Mouse (Mus musculus) C2C12 (cell line): Measurements from ENCODE around the gene Zfp871. TPM values are rescaled to one million over a fixed set of nuclear protein-coding genes. Genes with fewer than 3 reads are reported as not detected.

Experiments used
- H3K27me3 ChIP-seq: one replicate; pipeline ENCODE4 v1.6.1; 2011; ENCODE audit not compliant: control insufficient read depth, insufficient read depth, insufficient read length
- H3K36me3 ChIP-seq: one replicate; pipeline ENCODE4 v1.6.1; 2011; ENCODE audit not compliant: control insufficient read depth, insufficient read depth
- H3K4me3 ChIP-seq: one replicate; pipeline ENCODE4 v1.5.1; 2011; ENCODE audit warnings: mild to moderate bottlenecking, control low read depth; ENCODE audit not compliant: poor library complexity, insufficient read depth, severe bottlenecking
- H3K79me2 ChIP-seq: one replicate; pipeline ENCODE4 v1.6.1; 2011; ENCODE audit not compliant: control insufficient read depth, insufficient read depth
- H3K79me3 ChIP-seq: one replicate; pipeline ENCODE4 v1.6.1; 2011; ENCODE audit warnings: low read depth, control low read depth
- H3ac ChIP-seq: one replicate; pipeline ENCODE3; 2011; ENCODE audit warnings: low read depth; ENCODE audit not compliant: control insufficient read depth, insufficient read length
- CEBPB ChIP-seq: IDR thresholded peaks from one replicate; pipeline ENCODE4 v1.6.1; 2011; ENCODE audit warnings: low read depth, mild to moderate bottlenecking, control low read depth, moderate library complexity
- CTCF ChIP-seq: IDR thresholded peaks from one replicate; pipeline ENCODE4 v1.5.1; 2011; ENCODE audit not compliant: control insufficient read depth, insufficient read depth, insufficient read length
- FOSL1 ChIP-seq: IDR thresholded peaks from one replicate; pipeline ENCODE4 v1.8.0; 2011; ENCODE audit warnings: mild to moderate bottlenecking, low read length; ENCODE audit not compliant: poor library complexity, insufficient read depth, severe bottlenecking
- MAX ChIP-seq: IDR thresholded peaks from one replicate; pipeline ENCODE4 v1.6.1; 2011; ENCODE audit warnings: mild to moderate bottlenecking, control low read depth
- MYOD1 ChIP-seq: IDR thresholded peaks from one replicate; pipeline ENCODE4 v1.6.1; 2011; ENCODE audit warnings: low read depth; ENCODE audit not compliant: control insufficient read depth, insufficient read length
- MYOG ChIP-seq: IDR thresholded peaks from one replicate; pipeline ENCODE4 v1.6.1; 2011; ENCODE audit not compliant: control insufficient read depth, insufficient read length; ENCODE audit errors: extremely low read depth
- USF1 ChIP-seq: IDR thresholded peaks from one replicate; pipeline ENCODE4 v1.6.1; 2011; ENCODE audit warnings: low read depth, mild to moderate bottlenecking, control low read depth, moderate library complexity
- long read RNA-seq, 2 experiments: library from polyadenylated mRNA; unstranded; transcript quantifications; one replicate each; pipeline ENCODE4 v2.0.0; 2019 to 2020
- polyA plus RNA-seq: library from polyadenylated mRNA; unstranded; fragments of >200 nt; fragmentation: generic; extraction: Trizol; gene quantifications from one replicate; pipeline ENCODE4 v1.2.1, GENCODE M21; 2012; ENCODE audit warnings: missing spikeins

The Zfp871 gene
- polyA plus RNA-seq, result 2.0 TPM
- long read RNA-seq, experiment 1, partial matches to known transcripts, result 0 of 4 reads
- long read RNA-seq, experiment 1, other reads (novel, unspliced or antisense), result 4 of 4 reads
- long read RNA-seq, experiment 2, full-length matches to known transcripts, result 29 of 35 reads
- long read RNA-seq, experiment 2, partial matches to known transcripts, result 0 of 35 reads
- long read RNA-seq, experiment 2, other reads (novel, unspliced or antisense), result 6 of 35 reads

DNA sequence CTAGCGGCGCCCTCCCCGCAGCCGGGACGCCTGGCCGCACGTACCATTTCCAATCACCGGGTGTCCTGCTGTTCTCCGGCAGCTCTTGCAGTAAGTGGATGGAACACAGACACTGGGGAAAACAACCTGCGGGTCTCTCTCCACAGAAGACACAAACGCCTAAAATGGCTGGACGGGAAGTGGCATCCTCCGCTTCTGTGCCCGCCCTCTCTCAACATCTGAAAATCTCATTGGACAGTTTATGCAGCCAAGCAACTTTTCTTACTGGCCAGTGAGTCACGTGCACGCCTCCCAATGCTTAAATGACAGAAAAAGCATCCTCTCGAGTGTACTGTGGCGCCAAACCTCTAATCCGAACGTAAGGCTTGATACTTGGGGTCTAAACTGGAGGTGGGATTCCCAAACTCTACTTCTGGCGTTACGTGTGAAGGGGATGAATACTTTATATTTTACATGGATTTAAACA lies at the start of gene Zfp871:
Gene Zfp871 (minus strand): TSS at position 194 of the 466 bp plus-strand sequence.
- TF ChIP-seq MAX, result peak; percentile 64
- no peak for TF ChIP-seq MYOG
- TF ChIP-seq USF1, result peak; percentile 99
- TF ChIP-seq MYOD1, result no peak
- TF ChIP-seq CTCF, result no peak
- TF ChIP-seq FOSL1, result no peak
- TF ChIP-seq CEBPB, result no peak
- no peaks in the 10 kb centered on the region for H3K27me3 ChIP-seq
- H3K4me3 ChIP-seq, result peak within 1 kb of the TSS; percentile 86
- peak within 1 kb of the TSS; percentile 85 for H3ac ChIP-seq
- peaks cover 28% of the 10 kb centered on the region for H3K36me3 ChIP-seq
- peaks cover 49% of the 10 kb centered on the region for H3K79me2 ChIP-seq
- H3K79me3 ChIP-seq, result peaks cover 43% of the 10 kb centered on the region

GRCm38 (mm10) chr17:32830418-32830782 lies 42.3 kb upstream of the Zfp871 start:
- peaks cover 3% of the 10 kb centered on the region for H3K36me3 ChIP-seq
- peak overlapping the region; percentile 68 for H3K4me3 ChIP-seq
- TF ChIP-seq CTCF (no peak), MYOD1 (no peak), MYOG (no peak), USF1 (no peak), CEBPB (no peak), MAX (no peak), FOSL1 (no peak)
- no peaks in the 10 kb centered on the region for H3K27me3 ChIP-seq
- peaks cover 20% of the 10 kb centered on the region for H3K79me2 ChIP-seq
- no peak overlapping the region for H3ac ChIP-seq
- H3K79me3 ChIP-seq, result peaks cover 12% of the 10 kb centered on the region

DNA sequence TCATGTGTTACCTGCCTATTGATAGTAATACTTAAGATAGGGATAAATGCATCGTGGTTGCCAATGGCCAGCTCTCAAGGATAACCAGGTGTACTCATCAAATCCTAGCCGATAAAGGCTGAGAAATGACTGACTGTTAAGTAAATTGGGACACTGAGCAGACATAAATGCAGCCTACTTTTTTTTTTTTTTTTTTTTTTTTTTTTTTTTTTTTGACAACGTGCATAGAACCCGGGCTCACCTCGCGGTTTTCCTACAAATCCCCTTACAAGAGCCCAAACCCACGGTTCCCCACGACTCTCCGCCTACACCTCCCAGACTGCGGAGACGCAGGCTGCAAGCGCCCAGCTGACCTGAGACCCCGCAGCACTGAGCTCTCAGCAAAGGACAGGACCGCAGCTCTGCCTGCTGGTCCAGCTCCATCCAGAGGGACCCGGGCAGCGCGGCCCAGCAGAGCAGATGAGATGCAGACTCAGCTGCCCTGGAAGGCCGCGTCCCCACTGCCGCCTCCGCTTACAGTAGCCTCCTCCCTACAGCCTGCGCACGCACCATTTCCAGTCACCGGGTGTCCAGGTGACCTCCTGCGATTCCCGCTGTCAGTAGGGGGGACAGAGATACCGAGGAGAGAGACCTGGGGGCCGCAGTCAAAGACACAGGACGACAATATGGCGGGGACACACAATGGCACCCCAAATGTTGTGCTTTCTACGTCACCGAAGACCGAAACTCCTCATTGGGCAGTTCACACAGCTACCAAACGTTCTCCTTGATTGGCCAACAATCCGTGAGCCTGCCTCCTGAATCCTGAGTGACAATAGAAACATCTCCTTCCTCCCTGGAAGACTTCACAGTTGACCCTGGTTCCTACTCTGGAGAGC lies 41.7 kb upstream of the Zfp871 start, which contains the start of gene Zfp799:
Gene Zfp799 (minus strand): TSS at position 722 of the 878 bp plus-strand sequence.
- Histone ChIP-seq H3K79me3 (peaks cover 14% of the 10 kb centered on the region), H3K4me3 (peak within 1 kb of the TSS; percentile 68), H3K79me2 (peaks cover 20% of the 10 kb centered on the region), H3ac (peak within 1 kb of the TSS; percentile 97), H3K27me3 (no peaks in the 10 kb centered on the region), H3K36me3 (peaks cover 8% of the 10 kb centered on the region)
- no peak for TF ChIP-seq USF1
- no peak for TF ChIP-seq FOSL1
- no peak for TF ChIP-seq MAX
- no peak for TF ChIP-seq MYOD1
- no peak for TF ChIP-seq CTCF
- no peak for TF ChIP-seq CEBPB

DNA sequence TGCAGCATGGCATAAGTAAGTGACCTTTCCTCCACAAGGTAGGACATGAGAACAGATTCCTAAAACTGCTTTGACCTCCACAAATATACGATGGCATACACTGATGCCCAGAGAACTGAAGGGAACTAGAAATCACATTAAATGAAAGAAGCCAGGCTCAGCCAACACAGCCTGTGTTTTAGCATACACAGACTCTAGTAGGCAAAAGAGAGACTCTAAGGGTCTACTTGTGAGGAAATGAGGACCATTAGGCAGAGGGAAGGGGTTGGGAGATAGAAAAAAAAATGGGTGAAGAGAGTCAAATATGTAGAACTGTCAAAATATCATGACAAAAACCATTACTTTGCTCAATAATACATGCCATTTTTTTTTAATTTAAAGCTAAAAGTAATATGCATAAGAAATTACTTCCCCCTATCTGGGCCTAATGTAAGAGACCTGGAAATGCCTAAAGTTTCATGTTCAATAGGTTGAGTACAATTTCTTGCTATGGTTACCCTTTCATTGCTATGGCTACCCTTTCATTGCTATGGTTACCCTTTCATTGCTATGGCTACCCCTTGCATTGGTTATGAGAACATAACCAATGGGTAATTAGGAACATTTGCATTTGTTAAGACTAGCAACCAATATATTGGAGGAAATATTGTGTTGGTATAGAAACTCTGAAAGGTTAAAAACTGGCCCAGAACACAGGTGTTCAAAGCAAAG lies 28.1 kb upstream of the Zfp871 start:
- Histone ChIP-seq H3K79me2 (no peaks in the 10 kb centered on the region), H3K79me3 (no peaks in the 10 kb centered on the region), H3K4me3 (no peak overlapping the region), H3ac (no peak overlapping the region), H3K27me3 (no peaks in the 10 kb centered on the region), H3K36me3 (peaks cover 22% of the 10 kb centered on the region)
- TF ChIP-seq FOSL1 (no peak), MAX (no peak), USF1 (no peak), MYOG (no peak), CTCF (no peak), CEBPB (no peak), MYOD1 (no peak)

DNA sequence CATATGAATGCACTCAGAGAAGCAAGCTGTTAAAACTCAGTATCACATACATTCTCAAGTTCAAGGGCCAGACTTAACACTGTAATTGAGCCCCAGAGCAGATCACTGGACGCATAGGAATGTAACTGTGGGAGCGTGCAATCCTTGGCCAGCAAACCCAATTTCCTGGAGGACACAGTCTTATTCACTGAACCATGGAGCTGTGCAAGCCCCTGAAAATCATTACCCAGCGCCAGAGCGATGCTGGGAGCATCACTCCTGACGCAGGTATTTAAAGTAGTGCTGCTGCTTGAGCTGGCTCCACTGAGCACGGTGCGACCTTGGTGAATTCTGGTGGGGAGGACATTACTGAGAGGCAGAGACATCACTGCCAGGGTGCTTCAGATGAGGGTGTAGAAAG lies 26.0 kb upstream of the Zfp871 start:
- peaks cover 12% of the 10 kb centered on the region for H3K27me3 ChIP-seq
- H3K4me3 ChIP-seq, result no peak overlapping the region
- H3ac ChIP-seq, result no peak overlapping the region
- peaks cover 4% of the 10 kb centered on the region for H3K36me3 ChIP-seq
- no peak for TF ChIP-seq CTCF
- no peak for TF ChIP-seq CEBPB
- no peak for TF ChIP-seq MYOG
- no peak for TF ChIP-seq MAX
- no peak for TF ChIP-seq FOSL1
- no peak for TF ChIP-seq USF1
- no peak for TF ChIP-seq MYOD1
- no peaks in the 10 kb centered on the region for H3K79me2 ChIP-seq
- no peaks in the 10 kb centered on the region for H3K79me3 ChIP-seq
